Mouse (Mus musculus) layer of hippocampus, adult 18-20 months (tissue): ENCODE measurements around the gene Defb39. TPM values are rescaled to one million over a fixed set of nuclear protein-coding genes. Genes with fewer than 3 reads are reported as not detected.

Experiments
- DNase-seq, 2 experiments: peaks; one replicate each; pipeline ENCODE4 v3.0.0; 2022; ENCODE audit warnings: low spot score in 2 of 2
- long read RNA-seq: library from polyadenylated mRNA; stranded (forward); transcript quantifications from one replicate; pipeline ENCODE4 v2.0.0, GENCODE M21; 2021
- total RNA-seq, 2 experiments: library from RNA; stranded (reverse); gene quantifications; 2 replicates each; pipeline ENCODE4 v1.2.3; 2021

Gene Defb39
- not detected for total RNA-seq
- long read RNA-seq = 0 reads

DNA sequence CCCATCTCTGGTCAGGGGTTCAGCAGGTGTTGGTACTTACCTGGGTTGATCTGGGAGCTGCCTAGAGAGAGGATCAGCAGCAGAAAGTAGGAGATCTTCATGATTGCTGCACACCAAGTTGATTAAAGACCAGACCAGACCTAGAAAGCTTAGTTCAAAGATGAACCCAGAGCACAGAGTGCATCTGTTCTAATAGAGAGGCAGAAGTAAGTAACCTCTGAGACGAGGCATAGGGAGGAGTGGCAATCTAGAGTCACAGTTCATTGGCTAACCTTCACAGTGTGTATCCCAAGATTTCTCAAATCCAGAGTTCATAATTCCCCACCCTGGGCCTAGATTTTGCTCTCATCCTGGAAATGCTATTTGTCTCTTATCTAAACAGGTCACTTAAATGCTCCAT is at the start of gene Defb39:
Gene Defb39, minus strand, starts transcription at position 101 of the 400 bp plus-strand sequence.
- no peak for DNase-seq

- DNase-seq = no peak
Measured at GRCm38 (mm10) chr8:19066013-19066412, 1.4 kb upstream of the Defb39 start.

DNA sequence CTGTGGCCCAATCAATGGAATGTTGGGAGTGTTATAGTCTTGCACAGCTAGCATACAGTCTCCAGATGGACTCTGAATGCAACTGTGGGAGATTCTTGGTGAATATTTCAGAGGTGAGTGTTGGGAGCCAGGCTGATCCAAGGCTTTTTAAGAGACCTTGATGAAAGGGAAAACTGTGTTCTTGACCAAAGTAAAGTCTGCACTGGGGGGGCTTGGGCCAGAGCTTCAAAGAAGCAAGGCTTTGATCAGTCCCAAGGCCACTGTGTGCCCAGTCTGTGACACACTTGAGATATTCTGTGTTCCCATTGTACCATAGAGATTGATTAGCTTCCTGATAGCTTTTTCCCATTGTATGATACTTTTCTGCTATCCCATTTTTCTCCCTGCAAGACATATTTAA is 1.7 kb downstream of the Defb39 start:
- DNase-seq = no peak

DNA sequence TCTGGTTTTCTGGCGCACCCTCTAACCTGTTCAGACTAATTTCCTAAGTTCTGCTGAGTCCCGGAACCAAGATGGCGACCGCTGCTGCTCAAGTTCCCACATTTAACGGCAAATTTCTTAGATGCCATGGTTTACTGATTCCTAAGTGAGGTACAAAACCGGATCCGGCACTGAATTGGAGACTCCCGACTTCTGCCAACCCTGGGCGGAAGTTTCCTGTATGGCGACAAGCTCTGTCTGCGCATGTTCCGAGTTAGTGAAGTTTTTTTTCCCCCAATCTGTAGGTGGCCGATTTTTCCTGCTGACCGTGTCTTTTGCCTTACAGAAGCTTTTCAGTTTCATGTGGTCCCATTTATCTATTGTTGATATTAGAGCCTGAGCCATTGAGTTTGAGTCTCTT is 19.4 kb downstream of the Defb39 start:
- no peak for DNase-seq

GRCm38 (mm10) chr8:19026466-19026865 is 38.1 kb downstream of the Defb39 start, which contains the start of gene Defb38:
TSS of gene Defb38 (minus strand) at chr8:19026566.
- DNase-seq = no peak

Other genes with a start within 250 kb of the Defb39 start
- gene Defb40, start 86.6 kb downstream of the Defb39 start, total RNA-seq = not detected
- not detected for gene Defb37, start 73.8 kb downstream of the Defb39 start, total RNA-seq
- gene Defb38, start 38.2 kb downstream of the Defb39 start, total RNA-seq = not detected
- not detected for gene Defb12, start 50.0 kb upstream of the Defb39 start, total RNA-seq
- not detected for gene Defb34, start 58.9 kb upstream of the Defb39 start, total RNA-seq
- not detected for gene Gm45826, start 76.0 kb upstream of the Defb39 start, total RNA-seq
- not detected for gene Defb14, start 129.5 kb upstream of the Defb39 start, total RNA-seq
- gene Defb4, start 133.9 kb upstream of the Defb39 start, total RNA-seq = not detected
- not detected for gene Defb6, start 160.7 kb upstream of the Defb39 start, total RNA-seq
- gene Defb46, start 175.1 kb upstream of the Defb39 start, total RNA-seq = not detected
- gene Defb5, start 182.8 kb upstream of the Defb39 start, total RNA-seq = not detected
- gene Defb3, start 228.6 kb upstream of the Defb39 start, total RNA-seq = not detected